Mouse (Mus musculus) forebrain, embryonic 14.5 days (tissue): ENCODE data around the gene Gm13212. TPM values are rescaled to one million over a fixed set of nuclear protein-coding genes. Genes with fewer than 3 reads are reported as not detected.
"Not testable (repeated sequence)": the region's sequence is repeated elsewhere in the genome, so short reads cannot be mapped to it uniquely, and the experiment has no call there.

Source experiments
- ATAC-seq: fragments of 200-750 bp; cut with Nextera tagmentation; 2 replicates; pipeline ENCODE4 v1.8.0; 2017; ENCODE audit warnings: mild to moderate bottlenecking, moderate library complexity
- DNase-seq: peaks from one replicate; pipeline ENCODE4 v3.0.0-alpha.2; 2015; ENCODE audit warnings: low spot score
- H3K27ac ChIP-seq: fragments of 300-500 bp; sonication (generic); 2 replicates; pipeline ENCODE4 v1.5.1; 2014; ENCODE audit warnings: low read depth, mild to moderate bottlenecking, control low read depth, low read length, moderate library complexity
- H3K27me3 ChIP-seq: fragments of 300-500 bp; sonication (generic); replicated peaks from 2 replicates; pipeline ENCODE4 v1.6.1; 2014; ENCODE audit warnings: low read length, control low read depth, mixed read lengths; ENCODE audit not compliant: control insufficient read depth, insufficient read depth
- H3K36me3 ChIP-seq: fragments of 300-500 bp; sonication (generic); 2 replicates; pipeline ENCODE4 v1.6.1; 2014; ENCODE audit warnings: low read length, control low read depth; ENCODE audit not compliant: control insufficient read depth, insufficient read depth
- H3K4me1 ChIP-seq: fragments of 300-500 bp; sonication (generic); 2 replicates; pipeline ENCODE4 v1.6.1; 2014; ENCODE audit warnings: antibody characterized with exemption, low read length, control low read depth; ENCODE audit not compliant: control insufficient read depth, insufficient read depth
- H3K4me2 ChIP-seq: fragments of 300-500 bp; sonication (generic); 2 replicates; pipeline ENCODE4 v1.6.1; 2014; ENCODE audit warnings: mild to moderate bottlenecking, control low read depth, low read length
- H3K4me3 ChIP-seq: fragments of 300-500 bp; sonication (generic); 2 replicates; pipeline ENCODE4 v1.5.1; 2014; ENCODE audit warnings: low read depth, low read length, control low read depth
- H3K9ac ChIP-seq: fragments of 300-500 bp; sonication (generic); 2 replicates; pipeline ENCODE4 v1.6.1; 2014; ENCODE audit warnings: mild to moderate bottlenecking, low read length, control low read depth, moderate library complexity
- H3K9me3 ChIP-seq: fragments of 300-500 bp; sonication (generic); replicated peaks from 2 replicates; pipeline ENCODE4 v1.6.1; 2016; ENCODE audit warnings: low read length, control low read depth, mixed read lengths; ENCODE audit not compliant: control insufficient read depth
- WGBS: fragments of 180-500 bp; shearing (Covaris S2); extraction: QIAGEN DNeasy Blood & Tissue Kit; methylation state at CpG from one replicate; pipeline ENCODE4 v1.1.7; 2014; 5-methylcytosine and 5-hydroxymethylcytosine counted together
- polyA plus RNA-seq: library from polyadenylated mRNA; unstranded; fragments of >200 nt; fragmentation: Nextera tagmentation; extraction: Ambion mirVana; gene quantifications from 2 replicates; pipeline ENCODE4 v1.2.1, GENCODE M21; 2014

The Gm13212 gene
- polyA plus RNA-seq, 1 experiment from 2014 or later = 0.06 TPM

DNA sequence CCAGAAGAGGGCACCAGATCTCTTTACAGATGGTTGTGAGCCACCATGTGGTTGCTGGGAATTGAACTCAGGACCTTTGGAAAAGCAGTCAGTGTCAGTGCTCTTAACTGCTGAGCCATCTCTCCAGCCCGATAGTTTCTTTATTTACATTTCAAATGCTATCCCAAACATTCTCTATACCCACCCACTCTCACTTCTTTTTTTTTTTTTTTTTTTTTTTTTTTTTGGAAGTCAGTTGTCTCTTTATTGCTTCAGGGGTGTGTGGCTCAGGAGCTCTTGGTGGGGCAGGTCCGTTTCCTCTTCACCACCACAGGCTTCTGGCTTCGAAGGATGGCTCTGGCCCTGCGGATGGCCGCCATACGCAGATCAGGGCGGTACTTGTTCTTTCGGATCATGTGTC lies 8.3 kb upstream of the Gm13212 start:
- not testable (repeated sequence) for H3K4me1 ChIP-seq, H3K9me3 ChIP-seq, H3K9ac ChIP-seq, H3K27ac ChIP-seq, H3K36me3 ChIP-seq, H3K4me2 ChIP-seq, H3K4me3 ChIP-seq, ATAC-seq, DNase-seq, H3K27me3 ChIP-seq
- 94% methylated on average over 8 of the region's 8 CpGs for WGBS

DNA sequence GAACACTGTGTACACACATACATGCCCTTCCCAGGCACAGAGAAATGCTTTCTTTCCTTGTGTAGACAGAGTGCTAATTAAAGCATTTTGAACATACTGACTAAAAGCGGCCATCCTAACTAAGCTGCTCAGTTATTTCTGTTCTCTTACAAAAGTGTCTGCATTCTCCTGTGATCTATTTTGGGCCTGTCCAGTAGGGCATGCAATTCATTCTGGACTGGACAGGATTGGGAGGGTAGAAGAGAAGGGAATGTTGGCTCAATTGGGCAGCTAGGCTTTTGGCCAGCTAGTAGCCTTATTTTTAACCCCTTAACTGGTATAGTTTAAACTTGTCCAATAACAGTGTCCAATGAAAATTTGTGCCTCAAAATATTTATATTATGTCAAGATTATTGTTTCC lies 4.6 kb upstream of the Gm13212 start:
- not testable (repeated sequence) for H3K36me3 ChIP-seq, H3K27ac ChIP-seq, H3K4me2 ChIP-seq, ATAC-seq, DNase-seq, H3K4me3 ChIP-seq, H3K9me3 ChIP-seq, H3K4me1 ChIP-seq, H3K9ac ChIP-seq, H3K27me3 ChIP-seq
- 100% methylated on average over 1 of the region's 1 CpGs for WGBS

DNA sequence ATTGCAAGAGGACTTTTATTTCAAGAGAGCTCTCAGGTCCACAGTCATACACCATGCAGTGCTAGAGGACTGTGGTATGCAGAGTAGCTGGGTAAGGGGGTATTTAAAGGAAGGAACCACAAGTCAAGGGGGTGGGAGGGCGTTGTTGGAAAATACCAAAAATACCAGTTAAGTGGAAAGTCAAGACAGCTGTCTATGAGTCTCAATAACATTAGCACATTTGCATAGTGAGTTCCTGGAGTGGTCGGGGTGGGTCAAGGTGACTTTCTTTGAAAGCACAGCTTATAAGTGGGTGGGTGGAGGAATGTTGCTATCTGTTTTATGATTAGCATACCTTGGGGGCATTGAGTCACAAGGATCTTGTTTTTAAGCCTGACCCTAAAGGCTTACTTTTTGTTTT lies 1.1 kb downstream of the Gm13212 start:
- not testable (repeated sequence) for ATAC-seq, DNase-seq, H3K4me1 ChIP-seq, H3K27me3 ChIP-seq, H3K4me3 ChIP-seq, H3K9ac ChIP-seq, H3K27ac ChIP-seq, H3K9me3 ChIP-seq, H3K4me2 ChIP-seq, H3K36me3 ChIP-seq
- WGBS = 82% methylated on average over 2 of the region's 2 CpGs

DNA sequence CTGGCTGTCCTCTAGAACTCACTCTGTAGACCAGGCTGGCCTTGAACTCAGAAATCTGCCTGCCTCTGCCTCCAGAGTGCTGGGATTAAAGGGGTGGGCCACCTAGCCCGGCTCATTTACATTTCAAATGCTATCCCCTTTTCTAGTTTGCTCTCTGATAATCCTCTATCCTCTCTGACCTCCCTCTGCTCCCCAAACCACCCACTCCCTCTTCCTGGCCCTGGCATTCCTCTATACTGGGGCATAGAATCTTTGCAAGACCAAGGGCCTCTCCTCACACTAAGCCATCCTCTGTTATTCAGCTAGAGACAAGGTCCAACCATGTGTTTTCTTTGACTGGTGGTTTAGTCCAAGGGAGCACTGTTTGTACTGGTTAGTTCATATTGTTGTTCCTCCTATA lies 9.2 kb downstream of the Gm13212 start:
- DNase-seq, H3K27ac ChIP-seq, H3K27me3 ChIP-seq, H3K4me3 ChIP-seq, H3K4me1 ChIP-seq, H3K4me2 ChIP-seq, H3K36me3 ChIP-seq, H3K9ac ChIP-seq, ATAC-seq, H3K9me3 ChIP-seq: not testable (repeated sequence)
- 45% methylated on average over 1 of the region's 1 CpGs for WGBS

GRCm38 (mm10) chr4:145594798-145595197 lies 9.8 kb downstream of the Gm13212 start:
- H3K27me3 ChIP-seq, H3K4me2 ChIP-seq, H3K4me1 ChIP-seq, H3K9me3 ChIP-seq, H3K36me3 ChIP-seq, H3K27ac ChIP-seq, H3K4me3 ChIP-seq, ATAC-seq, DNase-seq, H3K9ac ChIP-seq: not testable (repeated sequence)
- WGBS = 87% methylated on average over 3 of the region's 4 CpGs

GRCm38 (mm10) chr4:145640416-145641185 lies 55.6 kb downstream of the Gm13212 start:
- 38% methylated on average over 73 of the region's 83 CpGs for WGBS
- ATAC-seq, H3K4me1 ChIP-seq, H3K4me3 ChIP-seq, H3K36me3 ChIP-seq, H3K27me3 ChIP-seq, H3K27ac ChIP-seq, H3K9ac ChIP-seq, DNase-seq, H3K4me2 ChIP-seq, H3K9me3 ChIP-seq: not testable (repeated sequence)

- not testable (repeated sequence) for H3K4me3 ChIP-seq, H3K27me3 ChIP-seq, H3K9me3 ChIP-seq, DNase-seq, H3K36me3 ChIP-seq, H3K9ac ChIP-seq, H3K4me2 ChIP-seq, H3K4me1 ChIP-seq, ATAC-seq, H3K27ac ChIP-seq
- 85% methylated on average over 3 of the region's 3 CpGs for WGBS
These were observed 85.4 kb downstream of the Gm13212 start, which contains the start of gene Zfp980 for GRCm38 (mm10) chr4:145670385-145670784. TSS of gene Zfp980 (plus strand) at chr4:145670685.

DNA sequence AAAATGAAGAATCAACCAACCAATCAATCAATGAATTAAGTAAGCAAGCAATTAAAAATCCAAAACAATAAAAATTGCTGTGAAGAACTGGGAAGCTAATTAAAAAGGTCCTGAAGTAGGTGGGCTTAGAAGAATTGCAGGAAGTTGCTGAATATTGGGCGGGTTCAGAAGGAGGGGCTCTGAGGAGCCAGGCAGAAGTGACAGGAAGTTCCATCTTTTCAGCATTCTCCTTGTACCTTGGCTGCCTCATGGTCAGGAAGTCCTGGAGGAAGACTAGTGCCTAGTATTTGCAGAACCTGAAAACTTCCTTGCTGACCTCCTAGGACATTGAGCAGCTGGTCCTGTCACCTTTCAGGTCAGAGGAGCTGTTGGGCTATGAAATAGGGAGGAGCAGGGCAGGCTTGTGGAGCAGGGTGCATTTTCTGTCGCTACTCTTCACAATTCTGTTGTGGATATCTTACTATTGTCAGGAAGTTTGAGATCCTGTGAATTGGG lies 89.4 kb downstream of the Gm13212 start:
- H3K4me2 ChIP-seq, H3K27ac ChIP-seq, H3K36me3 ChIP-seq, H3K9ac ChIP-seq, H3K4me3 ChIP-seq, ATAC-seq, H3K27me3 ChIP-seq, DNase-seq, H3K9me3 ChIP-seq, H3K4me1 ChIP-seq: not testable (repeated sequence)
- 66% methylated on average over 2 of the region's 2 CpGs for WGBS
